8 mouse cellular contexts compared by ENCODE assay signal in the genomic region with DNA sequence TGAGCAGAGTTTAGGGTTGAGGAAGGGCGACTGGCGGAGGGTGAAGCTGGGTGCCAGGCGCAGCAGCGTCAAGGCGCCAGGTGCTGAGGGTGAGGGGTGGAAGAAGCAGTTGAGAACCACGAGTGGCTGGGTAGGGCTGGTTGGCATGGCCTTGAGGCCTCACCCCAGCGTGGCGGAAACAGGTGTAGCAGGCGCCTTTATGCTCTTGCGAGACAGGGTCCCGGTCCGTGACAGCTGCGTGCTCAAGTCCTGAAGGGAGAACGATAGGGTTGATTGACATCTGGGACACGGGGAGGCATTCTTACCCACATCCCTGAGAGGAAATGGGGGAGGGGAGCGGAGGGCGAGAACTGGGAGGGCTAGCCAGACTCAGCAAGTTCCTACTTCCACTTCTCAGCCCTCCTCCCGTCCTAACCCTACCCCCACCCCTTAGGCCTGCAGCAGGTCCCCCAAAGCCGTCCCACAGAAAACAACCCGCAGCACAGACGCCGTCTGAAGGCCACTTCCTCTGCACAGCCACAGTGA. TPM values are rescaled to one million over a fixed set of nuclear protein-coding genes. Genes with fewer than 3 reads are reported as not detected.
DNase-seq lines count a peak whose midpoint lies in the region; ATAC-seq and TF ChIP-seq lines count a peak whose summit lies in the region.

No protein-coding gene starts in this region.

- DNase-seq in adrenal gland, postnatal 10 days: peak; percentile 37
- DNase-seq in adrenal gland, adult 18-20 months (ENCODE audit: low spot score in 2 of 2): no peak
- peak; percentile 50 for DNase-seq in right cerebral cortex, postnatal 14 days
- no peak for DNase-seq in right cerebral cortex, postnatal 25 days
- DNase-seq in splenic B cell, adult 2 months (ENCODE audit: low read depth, low spot score): peak; percentile 86
- no peak for DNase-seq in embryo, embryonic 10 days (ENCODE audit: low spot score)

- H3K9ac ChIP-seq in intestine, postnatal 0 days (ENCODE audit: low read depth, low read length): no peak overlapping the region
- 0 out of 2 replicates have a peak overlapping the region, but pooled peaks have one; percentile 29 for H3K9ac ChIP-seq in lung, embryonic 16.5 days (ENCODE audit: low read length)

- 18% methylated on average over 22 of the region's 22 CpGs for WGBS in intestine, postnatal 0 days
- 8% methylated on average over 22 of the region's 22 CpGs for WGBS in lung, embryonic 16.5 days

- peak overlapping the region; percentile 51 for H3K4me2 ChIP-seq in intestine, postnatal 0 days (replicated peaks; ENCODE audit: low read depth)
- peak overlapping the region; percentile 40 for H3K4me2 ChIP-seq in lung, embryonic 16.5 days (ENCODE audit: low read depth, low read length)

- H3K27me3 ChIP-seq in intestine, postnatal 0 days (replicated peaks; ENCODE audit: control insufficient read depth, insufficient read depth, low read length): peaks cover 41% of the 10 kb centered on the region
- H3K27me3 ChIP-seq in lung, embryonic 16.5 days (ENCODE audit: control insufficient read depth, insufficient read depth, low read depth, low read length): peaks cover 53% of the 10 kb centered on the region
- no peaks in the 10 kb centered on the region for H3K27me3 ChIP-seq in splenic B cell, adult 2 months (ENCODE audit: control insufficient read depth, insufficient read depth, low read length, poor library complexity, severe bottlenecking)

- H3K27ac ChIP-seq in intestine, postnatal 0 days (ENCODE audit: low read depth, low read length): peak overlapping the region; percentile 46; the same call in 1 of the 2 replicates
- H3K27ac ChIP-seq in lung, embryonic 16.5 days (ENCODE audit: low read length): peak overlapping the region; percentile 32; the same call in 1 of the 2 replicates

- ATAC-seq in intestine, postnatal 0 days: peak; percentile 22
- peak; percentile 30 for ATAC-seq in lung, embryonic 16.5 days (ENCODE audit: low read depth)

- no peaks in the 10 kb centered on the region for H3K9me3 ChIP-seq in intestine, postnatal 0 days (ENCODE audit: control insufficient read depth)
- no peaks in the 10 kb centered on the region for H3K9me3 ChIP-seq in lung, embryonic 16.5 days (ENCODE audit: control insufficient read depth, low read length)

- peaks cover 7% of the 10 kb centered on the region; the same call in 1 of the 2 replicates for H3K36me3 ChIP-seq in intestine, postnatal 0 days (ENCODE audit: control insufficient read depth, insufficient read depth)
- H3K36me3 ChIP-seq in lung, embryonic 16.5 days (ENCODE audit: control insufficient read depth, insufficient read depth, low read length): no peaks in the 10 kb centered on the region
- peaks cover 14% of the 10 kb centered on the region for H3K36me3 ChIP-seq in splenic B cell, adult 2 months (ENCODE audit: control insufficient read depth, insufficient read depth, low read length, poor library complexity, severe bottlenecking)

- no peak overlapping the region; the same call in 1 of the 2 replicates for H3K4me3 ChIP-seq in intestine, postnatal 0 days (ENCODE audit: low read depth, low read length)
- H3K4me3 ChIP-seq in lung, embryonic 16.5 days (ENCODE audit: low read length): 0 out of 2 replicates have a peak overlapping the region, but pooled peaks have one; percentile 2

- no peak for TF ChIP-seq CTCF in intestine, postnatal 0 days (IDR thresholded peaks at IDR 0.05; ENCODE audit: low read depth)

- peaks cover 15% of the 10 kb centered on the region for H3K4me1 ChIP-seq in intestine, postnatal 0 days (replicated peaks; ENCODE audit: control insufficient read depth, insufficient read depth, low read length)
- peaks cover 54% of the 10 kb centered on the region for H3K4me1 ChIP-seq in lung, embryonic 16.5 days (replicated peaks; ENCODE audit: control insufficient read depth, insufficient read depth, low read length)

RNA-seq across cellular contexts. Expression of gene Gngt2, which starts 2.8 kb away (rescaled TPM):
- 10 to 100 TPM; 21.9 to 22.9 TPM for total RNA-seq in adrenal gland, postnatal 10 days (2021)
- 10 to 100 TPM; 23.9 to 29.2 TPM for total RNA-seq in adrenal gland, adult 18-20 months (2021)
- polyA plus RNA-seq in intestine, postnatal 0 days (2015; fragmentation: Nextera tagmentation; extraction: Ambion mirVana): 19.9 and 23.2 TPM in 2 replicates
- 21.7 and 28.2 TPM in 2 replicates for polyA plus RNA-seq in lung, embryonic 16.5 days (2015; fragmentation: Nextera tagmentation; extraction: Ambion mirVana)

RNA-seq across cellular contexts. Expression of gene Abi3, which starts 8.1 kb away (rescaled TPM):
- 10 to 100 TPM; 11.5 to 14.8 TPM for total RNA-seq in adrenal gland, postnatal 10 days (2021)
- 10 to 100 TPM; 13.9 to 15.4 TPM for total RNA-seq in adrenal gland, adult 18-20 months (2021)
- polyA plus RNA-seq in intestine, postnatal 0 days (2015; fragmentation: Nextera tagmentation; extraction: Ambion mirVana): 7.5 and 8.1 TPM in 2 replicates
- polyA plus RNA-seq in lung, embryonic 16.5 days (2015; fragmentation: Nextera tagmentation; extraction: Ambion mirVana): 16.0 and 18.1 TPM in 2 replicates

RNA-seq across cellular contexts. Expression of gene Phospho1, which starts 9.9 kb away (rescaled TPM):
- 100 to 1,000 TPM; 204 to 243 TPM for total RNA-seq in adrenal gland, postnatal 10 days (2021)
- total RNA-seq in adrenal gland, adult 18-20 months (2021): 100 to 1,000 TPM; 202 to 415 TPM
- polyA plus RNA-seq in intestine, postnatal 0 days (2015; fragmentation: Nextera tagmentation; extraction: Ambion mirVana): 2.6 and 2.9 TPM in 2 replicates
- polyA plus RNA-seq in lung, embryonic 16.5 days (2015; fragmentation: Nextera tagmentation; extraction: Ambion mirVana): 0.47 and 1.7 TPM in 2 replicates

Comparison
In these comparisons a context has a peak if more than half of its experiments do, and no peak if none do; other contexts are left out.
1. DNase-seq: peak in adrenal gland, postnatal 10 days (single experiment), right cerebral cortex, postnatal 14 days (single experiment) and splenic B cell, adult 2 months (single experiment); none in adrenal gland, adult 18-20 months (0 of 2), right cerebral cortex, postnatal 25 days (single experiment) and embryo, embryonic 10 days (single experiment).